Comparison of ENCODE assay signal across 20 mouse cellular contexts in genomic region chr8:64723206-64723605, GRCm38 (mm10). TPM values are rescaled to one million over a fixed set of nuclear protein-coding genes. Genes with fewer than 3 reads are reported as not detected.
DNase-seq lines count a peak whose midpoint lies in the region; ATAC-seq lines count a peak whose summit lies in the region.
"Had no signal": no experiment of that assay in that cellular context is flagged by ENCODE, and none has a peak within 500 bp of the region (broad histone marks: within the 10 kb centered on the region; RNA-seq: fewer than 3 reads in every experiment).

No protein-coding gene starts in this region.

- peaks cover 77% of the 10 kb centered on the region for H3K36me3 ChIP-seq in midbrain, embryonic 13.5 days

- WGBS in midbrain, embryonic 13.5 days = 90% methylated on average over 2 of the region's 2 CpGs

- peak; percentile 37 for DNase-seq in thymus, postnatal 0 days (ENCODE audit: low spot score)
- no peak for DNase-seq in thymus, postnatal 36 days
- DNase-seq in CD4-positive, CD25-positive, alpha-beta regulatory T cell, adult 2 months (ENCODE audit: low read depth, low spot score) = peak; percentile 11
- peak; percentile 21 for DNase-seq in induced T-regulatory cell, adult 2 months (ENCODE audit: low read depth)
- no peak for DNase-seq in cerebellum, adult 11 months
- DNase-seq in ovary, postnatal 36 days (ENCODE audit: low spot score) = no peak
- DNase-seq: adrenal gland, adult 8-10 months; adrenal gland, postnatal 14 days; adrenal gland, postnatal 36 days; cerebellum, adult 2 months; cerebellum, adult 9-10 months; cerebellum, postnatal 10 days; cerebellum, postnatal 25 days; forebrain, postnatal 0 days had no signal

- no peak overlapping the region for H3K4me2 ChIP-seq in midbrain, embryonic 13.5 days (replicated peaks)
- H3K4me2 ChIP-seq: embryonic facial prominence, embryonic 12.5 days; forebrain, embryonic 13.5 days; forebrain, embryonic 15.5 days had no signal

- H3K27ac ChIP-seq in midbrain, embryonic 13.5 days = no peak overlapping the region
- H3K27ac ChIP-seq: embryonic facial prominence, embryonic 10.5 days; embryonic facial prominence, embryonic 12.5 days; forebrain, embryonic 13.5 days; forebrain, embryonic 15.5 days had no signal

- peak; percentile 82 for ATAC-seq in CD4-positive, CD25-positive, alpha-beta regulatory T cell, adult 4 months
- no peak for ATAC-seq in midbrain, embryonic 13.5 days
- ATAC-seq: forebrain, embryonic 13.5 days; forebrain, embryonic 15.5 days; forebrain, postnatal 0 days had no signal

- H3K4me1 ChIP-seq in midbrain, embryonic 13.5 days (replicated peaks) = peaks cover 25% of the 10 kb centered on the region
- H3K4me1 ChIP-seq: embryonic facial prominence, embryonic 10.5 days; embryonic facial prominence, embryonic 12.5 days had no signal

- H3K9me3 ChIP-seq in midbrain, embryonic 13.5 days = no peaks in the 10 kb centered on the region
- H3K9me3 ChIP-seq: embryonic facial prominence, embryonic 10.5 days; embryonic facial prominence, embryonic 12.5 days; forebrain, embryonic 13.5 days; forebrain, embryonic 15.5 days had no signal

- H3K4me3 ChIP-seq in midbrain, embryonic 13.5 days (replicated peaks) = no peak overlapping the region
- H3K4me3 ChIP-seq: embryonic facial prominence, embryonic 10.5 days; embryonic facial prominence, embryonic 12.5 days; forebrain, embryonic 13.5 days; forebrain, embryonic 15.5 days had no signal

- no peaks in the 10 kb centered on the region for H3K27me3 ChIP-seq in midbrain, embryonic 13.5 days
- H3K27me3 ChIP-seq: embryonic facial prominence, embryonic 12.5 days; forebrain, embryonic 13.5 days; forebrain, embryonic 15.5 days had no signal

- H3K9ac ChIP-seq in midbrain, embryonic 13.5 days (replicated peaks) = no peak overlapping the region
- H3K9ac ChIP-seq: embryonic facial prominence, embryonic 12.5 days; forebrain, embryonic 13.5 days; forebrain, embryonic 15.5 days; forebrain, postnatal 0 days had no signal

RNA-seq across cellular contexts. Expression of gene Msmo1, which starts 10.4 kb away (rescaled TPM):
- polyA plus RNA-seq in thymus, postnatal 0 days (2015; fragmentation: Nextera tagmentation; extraction: Ambion mirVana) = 58.5 and 62.0 TPM in 2 replicates
- polyA plus RNA-seq in CD4-positive, CD25-positive, alpha-beta regulatory T cell, adult 4 months (2017; shearing (Covaris generic)) = 10 to 100 TPM; 54.8 to 63.1 TPM
- polyA plus RNA-seq in midbrain, embryonic 13.5 days (2015; fragmentation: Nextera tagmentation; extraction: Ambion mirVana) = 155 and 168 TPM in 2 replicates

RNA-seq across cellular contexts. Expression of gene Cpe, which starts 30.4 kb away (rescaled TPM):
- 15.3 and 17.8 TPM in 2 replicates for polyA plus RNA-seq in thymus, postnatal 0 days (2015; fragmentation: Nextera tagmentation; extraction: Ambion mirVana)
- 1 to 10 TPM; 1.3 to 2.3 TPM for polyA plus RNA-seq in CD4-positive, CD25-positive, alpha-beta regulatory T cell, adult 4 months (2017; shearing (Covaris generic))
- 676 and 719 TPM in 2 replicates for polyA plus RNA-seq in midbrain, embryonic 13.5 days (2015; fragmentation: Nextera tagmentation; extraction: Ambion mirVana)

Comparison
In these comparisons a context has a peak if more than half of its experiments do, and no peak if none do; other contexts are left out.
1. DNase-seq: peak in thymus, postnatal 0 days (single experiment), CD4-positive, CD25-positive, alpha-beta regulatory T cell, adult 2 months (single experiment) and induced T-regulatory cell, adult 2 months (single experiment); none in thymus, postnatal 36 days (0 of 2), cerebellum, adult 11 months (single experiment) and ovary, postnatal 36 days (single experiment).
2. RNA of gene Cpe, which starts 30.4 kb away (polyA plus RNA-seq): 676 to 719 TPM in midbrain, embryonic 13.5 days; 15.3 to 17.8 TPM in thymus, postnatal 0 days and 1.3 to 2.3 TPM in CD4-positive, CD25-positive, alpha-beta regulatory T cell, adult 4 months; every median in the first group is over 10 times any median in the second.